Mouse (Mus musculus) frontal cortex, postnatal 25 days (tissue): Measurements from ENCODE around the gene Mrps18b.
A peak's percentile ranks its signal among the peaks of the same experiment; 100 is the strongest.

Experiments used
- DNase-seq, 2 experiments: peaks; one replicate each; pipeline ENCODE4 v3.0.0; 2022; ENCODE audit warnings: low spot score in 2 of 2

Mrps18b gene

DNA sequence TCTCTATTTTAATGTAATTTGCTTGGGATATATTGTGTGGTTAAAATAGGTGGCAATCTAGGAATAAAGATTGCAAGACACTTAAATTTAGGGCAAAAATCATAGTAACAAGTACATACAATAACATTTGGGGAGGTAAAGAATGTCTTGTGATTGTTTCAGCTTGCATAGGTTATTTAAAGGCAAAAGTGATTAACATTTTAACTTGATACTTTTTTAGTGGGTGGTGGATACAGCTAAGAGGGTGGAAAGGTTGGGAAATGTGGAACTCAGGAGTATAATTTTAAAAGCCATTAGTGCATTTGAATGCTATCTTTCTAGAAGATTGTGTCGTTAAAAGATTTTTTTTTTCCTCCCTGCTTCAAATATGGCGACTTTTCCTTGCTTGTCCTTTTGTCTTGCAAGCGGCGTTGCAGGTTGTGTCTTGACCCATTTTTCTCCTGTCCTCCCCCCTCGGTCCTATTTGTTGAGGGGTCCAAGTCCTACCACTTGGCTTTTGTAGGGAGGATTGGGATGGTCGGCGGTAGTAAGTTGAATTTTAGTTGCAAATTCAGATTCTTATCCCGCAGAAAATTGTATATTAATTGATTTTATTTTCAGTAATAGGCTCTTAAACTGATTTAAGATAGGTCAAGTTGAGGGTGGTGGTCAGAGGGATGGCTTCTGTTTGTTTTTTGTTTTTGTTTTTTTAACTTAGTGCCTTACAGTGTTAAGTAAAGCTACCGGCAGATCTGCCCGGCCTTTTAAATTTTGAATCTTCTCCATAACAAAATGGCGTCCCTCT lies 2.3 kb upstream of the Mrps18b start:
- DNase-seq: no peak

DNA sequence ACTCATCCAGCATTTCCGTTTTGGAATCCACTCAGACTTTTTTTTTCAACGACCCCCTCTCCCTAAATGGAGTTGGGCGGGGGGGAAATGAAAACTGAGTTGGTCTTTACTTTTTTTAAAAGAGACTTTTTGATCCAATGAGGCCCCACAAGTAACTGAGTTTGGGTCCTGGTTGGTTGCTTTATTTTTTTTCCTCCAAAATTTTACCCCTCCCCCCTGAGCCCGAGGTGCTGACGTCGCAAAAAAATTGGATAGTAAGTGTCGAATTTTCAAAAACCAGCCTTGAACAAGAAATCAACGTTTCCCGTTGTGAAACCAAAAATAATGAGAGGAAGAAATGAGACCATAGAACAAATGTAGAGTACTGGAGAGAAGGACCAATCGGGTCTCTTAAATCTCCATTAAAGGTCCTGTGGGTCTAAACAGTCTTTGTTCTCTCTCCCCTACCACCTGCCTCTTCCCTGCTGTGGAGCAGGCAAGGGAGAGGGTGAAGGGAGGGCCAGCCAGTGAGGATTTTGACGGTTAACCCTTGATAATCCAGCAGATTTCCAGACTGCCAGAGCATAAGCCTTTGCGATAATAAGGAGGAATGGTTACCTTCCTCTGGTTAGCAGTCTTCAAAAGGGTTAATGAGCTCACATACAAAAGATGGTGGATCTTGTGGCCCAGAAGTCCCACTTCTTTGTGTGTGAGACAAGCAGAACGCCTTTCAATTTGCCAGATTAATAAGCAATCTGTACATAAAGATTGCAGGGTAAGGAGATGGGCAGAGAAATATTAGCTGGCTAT lies 1.5 kb upstream of the Mrps18b start:
- no peak for DNase-seq

DNA sequence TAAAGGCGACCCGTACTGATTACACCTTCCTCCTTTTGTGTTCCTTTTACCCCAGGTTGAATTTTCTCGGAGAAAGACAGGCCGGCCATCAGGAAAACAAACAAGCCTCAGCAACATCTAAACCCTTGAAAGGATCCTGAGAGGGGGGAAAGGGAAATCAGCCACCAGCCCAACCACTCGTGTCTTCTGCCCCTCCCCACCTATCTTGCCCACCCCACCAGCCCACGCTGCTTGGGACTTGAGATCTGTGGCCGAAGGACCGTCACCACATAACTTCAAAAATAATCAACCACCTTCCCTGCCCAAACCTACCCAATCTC lies 914 bp upstream of the Mrps18b start:
- DNase-seq: no peak

DNA sequence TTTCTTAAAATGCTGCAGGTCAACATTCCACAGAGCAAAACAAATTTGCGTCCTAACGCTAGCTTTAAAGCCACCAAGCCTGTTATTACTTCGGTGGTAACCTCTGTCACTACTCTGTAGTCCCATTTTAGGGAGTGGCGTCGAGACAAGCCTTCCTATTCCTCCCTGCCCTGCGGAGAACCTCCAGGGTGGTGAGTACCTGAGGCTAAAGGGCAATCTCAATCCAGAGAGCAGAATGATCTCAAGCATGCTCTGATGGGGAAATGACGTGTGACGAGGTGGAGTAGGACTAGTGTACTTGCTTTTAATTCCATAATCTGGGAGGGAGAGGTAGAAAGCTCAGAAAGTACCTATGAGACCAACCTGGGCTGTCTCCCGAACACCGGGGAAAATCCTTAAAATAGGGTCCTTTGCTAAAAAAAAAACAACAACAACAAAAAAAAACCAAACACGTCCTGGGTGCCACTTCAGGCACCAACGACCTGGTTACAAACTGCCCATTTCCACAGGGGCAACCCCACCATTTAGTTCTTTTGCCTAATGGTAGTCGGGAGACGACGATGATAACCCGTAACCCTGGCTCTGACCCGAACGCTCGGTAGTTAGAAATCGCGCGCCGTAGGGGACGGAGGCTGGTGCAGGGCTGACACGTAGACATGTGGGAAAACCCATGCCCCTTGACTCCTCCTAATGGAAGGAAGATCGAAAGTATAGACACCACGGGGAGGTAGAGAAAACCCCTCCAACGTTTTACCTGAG lies 472 bp downstream of the Mrps18b start:
- no peak for DNase-seq

DNA sequence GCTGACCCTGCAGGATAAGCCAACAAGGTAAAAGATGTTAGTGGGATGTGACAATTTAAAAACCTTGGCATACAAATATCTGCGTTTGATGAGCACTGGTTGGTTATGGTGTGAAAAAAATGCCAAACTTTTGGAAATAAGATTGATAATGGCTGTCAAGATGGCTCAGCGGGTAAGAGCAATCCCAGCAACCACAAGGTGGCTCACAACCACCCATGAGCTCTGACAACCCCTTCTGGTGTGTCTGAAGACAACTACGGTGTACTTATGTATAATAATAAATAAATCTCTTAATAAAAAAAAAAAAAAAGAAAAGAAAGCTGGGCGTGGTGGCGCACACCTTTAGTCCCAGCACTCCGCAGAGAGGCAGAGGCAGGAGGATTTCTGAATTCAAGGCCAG lies 1.2 kb downstream of the Mrps18b start:
- DNase-seq: no peak

DNA sequence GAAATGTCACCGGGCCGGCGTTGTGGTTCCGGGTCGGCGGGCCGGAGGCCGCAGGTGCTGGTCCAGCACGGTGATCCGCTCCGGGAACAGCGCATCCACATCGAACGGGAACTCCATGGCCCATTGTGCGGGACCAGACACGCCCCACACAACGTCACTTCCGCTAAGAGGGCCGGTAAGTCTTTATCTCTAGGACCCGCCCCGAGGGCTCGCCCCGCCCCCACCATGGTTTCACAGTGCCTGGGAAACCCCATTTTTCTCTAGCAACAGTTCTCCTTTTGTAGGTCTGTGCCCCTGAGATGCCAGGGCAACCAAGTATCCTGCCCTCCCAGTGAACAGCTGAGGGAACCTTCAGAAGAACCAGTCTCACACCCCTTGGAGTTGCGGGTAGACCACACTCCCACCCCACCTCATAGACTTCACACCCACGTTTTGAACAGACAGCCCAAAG lies 6.2 kb downstream of the Mrps18b start, which contains the start of gene Atat1:
Gene Atat1 (minus strand): TSS at position 157 of the 451 bp plus-strand sequence.
- peak; percentile 92 to 93 for DNase-seq

DNA sequence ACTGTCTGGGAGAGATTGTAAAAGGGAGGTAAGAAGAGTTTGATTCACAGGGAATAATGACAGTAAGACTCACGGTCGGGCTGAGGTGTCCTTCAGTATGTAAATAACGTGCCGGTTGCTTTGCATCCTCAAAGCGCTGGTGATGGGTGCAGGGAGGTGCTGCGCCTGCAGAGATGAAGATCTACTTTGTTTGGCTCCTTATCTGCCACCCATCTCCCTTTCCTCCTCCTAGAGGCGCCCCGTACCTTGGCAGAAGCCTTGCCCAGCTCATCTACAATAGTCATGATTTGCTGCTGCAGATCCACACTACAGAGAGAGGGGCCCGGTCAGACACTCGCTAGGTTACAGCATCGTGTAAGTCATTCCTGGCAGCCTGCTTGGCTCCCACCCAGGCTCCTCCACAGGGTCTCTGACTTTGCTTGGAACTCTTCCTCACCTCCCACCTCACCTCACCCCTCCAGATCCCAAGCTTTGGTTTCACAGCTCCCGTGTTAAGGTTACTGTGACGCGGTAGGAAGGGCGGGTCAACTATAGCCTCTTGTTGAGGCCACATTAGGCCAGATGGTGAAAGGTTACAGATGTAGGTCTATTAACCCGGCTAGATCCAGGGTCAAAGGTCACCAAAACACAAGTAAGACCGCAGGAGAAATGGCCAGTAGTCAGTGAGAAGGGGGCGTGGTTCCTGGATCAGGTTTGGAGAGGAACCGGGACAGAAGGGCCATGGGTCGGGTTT lies 6.8 kb downstream of the Mrps18b start:
- no peak for DNase-seq

DNA sequence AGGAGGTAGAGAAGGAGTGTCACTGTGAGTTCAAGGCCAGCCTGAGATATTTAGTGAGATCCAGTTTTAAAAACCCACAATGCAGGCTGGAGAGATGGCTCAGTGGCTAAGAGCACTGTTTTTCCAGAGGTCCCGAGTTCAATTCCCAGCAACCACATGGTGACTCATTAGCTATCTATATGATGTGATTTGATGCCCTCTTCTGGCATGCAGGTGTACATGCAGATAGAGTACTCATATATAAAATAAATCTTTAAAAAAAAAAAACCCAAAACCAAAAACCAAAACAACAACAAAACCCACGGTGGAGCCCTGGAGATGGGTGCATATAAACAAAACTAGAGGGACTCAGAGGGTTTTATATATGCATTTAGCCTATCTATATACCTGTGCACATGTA lies 8.6 kb downstream of the Mrps18b start:
- DNase-seq: no peak

DNA sequence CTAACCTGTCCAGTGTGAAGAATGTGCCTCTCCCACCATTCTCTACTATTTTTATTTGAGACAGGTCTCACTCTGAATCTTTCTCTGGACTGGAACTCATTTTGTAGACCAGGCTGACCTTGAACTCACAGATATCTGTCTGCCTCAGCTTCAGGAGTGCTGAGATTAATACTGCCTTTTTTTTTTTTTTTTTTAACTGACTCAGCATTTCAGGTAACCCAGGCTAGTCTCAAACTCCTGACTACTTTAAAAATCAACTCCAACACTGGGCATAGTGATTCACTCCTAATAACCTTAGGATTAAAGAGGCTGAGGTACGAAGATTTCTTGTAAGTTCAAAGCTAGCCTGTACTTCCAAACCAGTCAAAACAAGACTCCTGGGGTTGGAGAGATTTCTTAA lies 10.6 kb downstream of the Mrps18b start:
- DNase-seq: no peak

DNA sequence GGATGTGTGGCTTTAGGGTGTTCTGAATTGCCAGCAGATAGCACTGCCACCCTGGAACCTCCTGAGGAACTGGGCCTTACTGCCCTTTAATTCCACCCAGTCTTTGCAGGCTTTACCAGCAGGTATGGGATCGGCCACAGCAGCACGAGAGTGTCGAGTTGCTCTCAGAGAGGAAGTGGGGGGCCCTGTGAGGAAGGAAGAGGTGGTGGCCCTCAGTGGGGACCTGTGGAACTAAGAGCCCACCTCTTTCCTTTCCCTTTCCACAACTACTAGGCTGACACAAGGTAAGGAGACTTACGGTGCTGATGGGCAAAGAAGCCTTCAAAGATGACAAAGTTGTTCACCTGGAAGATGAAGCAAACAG lies 12.2 kb downstream of the Mrps18b start:
- DNase-seq: no peak

DNA sequence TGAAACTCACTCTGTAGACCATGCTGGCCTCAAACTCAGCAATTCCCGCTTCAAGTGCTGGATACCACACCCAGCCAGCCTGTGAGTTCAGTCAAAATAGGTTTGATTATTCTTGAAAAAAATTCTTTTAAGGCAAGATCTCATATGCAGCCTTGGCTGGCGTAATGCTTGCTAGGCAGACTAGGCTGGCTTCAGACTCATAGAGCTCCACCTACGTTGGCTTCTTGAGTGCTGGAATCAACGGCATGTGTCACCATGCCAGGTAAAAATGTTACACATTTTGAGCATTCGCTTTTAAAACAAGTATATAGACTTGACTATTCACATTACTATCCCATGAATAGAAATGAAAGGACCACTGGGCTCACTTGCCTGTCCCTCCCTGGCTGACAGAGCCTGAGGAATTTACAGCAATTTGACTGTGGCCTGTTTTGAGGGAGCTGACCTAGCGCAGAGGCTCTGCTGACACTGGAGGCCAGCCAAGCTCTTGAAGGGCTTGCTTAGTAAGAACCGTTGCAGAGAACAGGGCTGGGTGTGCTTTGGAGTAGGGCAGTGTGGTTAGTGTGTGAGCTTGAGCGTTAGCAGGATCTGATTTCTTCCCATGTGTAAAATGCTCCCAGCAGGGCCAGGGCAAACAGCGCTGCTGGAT lies 12.7 kb downstream of the Mrps18b start:
- no peak for DNase-seq

DNA sequence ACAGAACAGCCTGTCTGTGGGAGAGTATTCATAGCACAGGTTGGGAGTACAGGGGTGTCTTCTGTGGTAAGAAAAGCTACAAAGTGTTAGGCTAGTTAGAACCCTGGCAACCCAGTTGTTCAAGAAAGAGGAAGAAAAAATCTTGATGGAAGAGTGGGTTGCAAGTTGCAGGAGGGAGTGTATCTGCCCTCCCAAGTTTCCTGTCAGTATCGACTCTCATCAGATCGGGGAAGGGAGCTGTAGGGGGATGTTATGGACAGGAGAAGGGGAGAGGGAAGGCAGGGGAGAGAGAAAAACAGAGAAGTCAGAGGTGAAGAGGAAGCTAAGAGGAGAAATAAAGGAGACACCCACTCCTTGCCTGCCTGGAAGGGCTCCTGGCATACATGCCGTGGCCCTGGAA lies 15.6 kb downstream of the Mrps18b start:
- DNase-seq: no peak

DNA sequence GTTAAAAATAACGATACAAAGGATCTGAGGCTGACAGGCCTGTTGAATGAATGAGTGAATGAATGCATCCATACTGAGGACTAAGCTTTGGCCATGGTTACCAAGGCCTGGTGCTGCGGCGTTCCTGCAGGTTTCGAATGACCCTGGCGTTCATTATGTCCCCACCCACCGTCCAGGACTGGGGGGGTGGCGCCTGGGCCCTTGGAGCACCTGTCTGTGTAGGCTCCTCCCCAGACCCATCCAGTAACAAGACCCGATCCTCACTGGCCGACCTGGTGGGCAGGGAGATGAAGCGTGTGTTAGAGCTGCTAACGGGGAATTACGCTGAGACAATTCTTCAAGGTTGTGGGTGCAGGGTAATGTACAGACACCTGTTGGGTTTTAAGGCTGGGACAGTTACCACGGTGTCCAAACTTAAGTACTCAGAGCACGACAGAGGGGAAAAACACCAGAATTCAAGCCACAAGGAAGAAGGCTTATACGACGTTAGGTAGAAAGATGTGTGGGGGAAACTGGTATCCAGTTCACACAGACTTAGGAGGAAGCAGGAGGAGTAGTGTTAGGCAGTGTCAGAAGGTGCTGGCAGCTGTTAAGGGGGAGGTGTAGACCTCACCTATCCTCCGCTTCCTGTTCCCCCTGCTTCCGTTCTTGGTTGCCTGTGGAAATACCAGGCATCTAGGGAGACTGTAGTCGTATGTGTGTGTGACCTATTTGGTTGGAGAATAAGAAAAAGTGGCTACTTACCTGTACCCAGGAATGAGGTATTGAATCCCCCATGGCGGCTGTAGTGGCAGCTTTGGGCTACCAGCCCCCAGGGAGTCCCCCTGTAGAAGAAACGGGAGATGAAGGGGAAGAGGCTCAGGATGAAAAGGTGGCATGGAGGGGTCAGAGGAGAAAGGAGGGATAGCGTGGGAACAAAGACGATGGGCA lies 18.3 kb downstream of the Mrps18b start:
- DNase-seq: no peak

DNA sequence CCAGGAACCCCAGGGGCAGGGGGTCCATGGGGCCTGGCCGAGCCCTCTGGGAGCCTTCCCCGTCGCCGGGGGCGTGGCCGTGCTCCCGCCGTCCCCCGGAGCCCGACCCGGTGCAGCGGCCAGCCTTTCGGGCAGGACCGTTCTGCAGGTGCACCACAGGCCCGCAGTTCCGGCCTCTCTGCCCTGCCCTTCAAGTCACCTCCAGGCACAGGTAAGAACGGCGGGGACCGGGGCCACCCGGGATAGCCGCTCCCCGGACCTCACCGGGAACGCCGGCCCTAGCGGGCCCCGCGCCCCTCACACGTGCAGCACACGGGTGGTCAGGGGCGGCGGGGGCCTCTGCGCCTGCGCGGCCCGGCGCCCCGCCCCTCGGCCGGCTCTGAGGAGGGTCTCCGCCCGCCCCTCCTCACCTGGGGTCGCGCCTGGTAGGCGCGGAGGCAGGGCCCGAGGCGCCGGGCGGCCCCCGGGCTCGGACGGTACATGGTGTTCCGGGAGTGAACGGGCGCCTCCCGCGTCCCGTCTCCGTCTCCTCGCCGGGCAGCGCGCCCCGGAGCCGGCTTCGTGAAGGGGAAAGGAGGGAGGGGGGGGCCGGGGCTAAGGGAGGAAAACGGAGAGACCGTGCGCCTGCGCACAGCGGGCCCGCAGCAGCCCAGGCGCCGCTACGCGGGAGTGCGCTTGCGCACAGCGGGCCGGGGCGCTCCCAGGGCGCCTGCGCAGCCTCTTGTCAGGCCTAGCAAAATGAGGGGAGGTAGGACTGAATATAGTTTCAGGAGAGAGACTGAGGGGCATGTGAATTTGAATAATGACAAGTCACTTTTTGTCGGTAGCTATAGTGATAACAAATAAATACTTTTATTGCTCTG lies 19.2 kb downstream of the Mrps18b start, which contains the start of gene 2310061I04Rik:
Gene 2310061I04Rik (minus strand): TSS at position 651 of the 863 bp plus-strand sequence.
- peak; percentile 70 to 80 for DNase-seq

DNA sequence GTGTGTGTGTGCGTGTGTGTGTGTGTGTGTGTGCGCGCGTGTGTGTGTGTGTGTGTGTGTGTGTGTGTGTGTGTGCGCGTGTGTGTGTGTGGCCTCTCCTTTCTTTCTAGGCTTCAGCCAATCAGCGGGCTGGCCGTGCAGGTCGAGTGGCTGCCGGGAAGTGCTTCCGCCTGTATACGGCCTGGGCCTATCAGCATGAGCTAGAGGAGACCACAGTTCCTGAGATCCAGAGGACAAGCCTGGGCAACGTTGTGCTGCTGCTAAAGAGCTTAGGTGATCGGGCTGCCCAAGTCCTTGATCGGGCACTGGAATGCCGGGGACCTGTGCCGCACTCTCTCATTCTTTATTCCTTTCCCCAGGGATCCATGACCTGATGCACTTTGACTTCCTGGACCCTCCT lies 28.5 kb downstream of the Mrps18b start:
- no peak for DNase-seq

DNA sequence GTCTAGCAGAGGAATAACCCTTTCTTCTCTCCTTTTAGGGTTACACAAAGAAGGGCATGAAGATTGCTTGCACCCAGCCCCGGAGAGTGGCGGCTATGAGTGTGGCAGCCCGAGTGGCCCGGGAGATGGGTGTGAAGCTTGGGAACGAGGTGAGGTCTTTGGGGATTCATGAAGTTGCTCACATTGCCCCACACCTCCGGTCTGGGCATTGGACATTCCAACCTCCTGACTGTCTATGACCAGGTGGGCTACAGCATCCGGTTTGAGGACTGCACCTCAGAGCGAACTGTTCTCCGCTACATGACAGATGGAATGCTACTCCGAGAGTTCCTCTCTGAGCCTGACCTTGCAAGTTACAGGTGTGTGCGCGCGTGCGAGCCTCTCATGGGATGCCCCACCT lies 32.4 kb downstream of the Mrps18b start:
- no peak for DNase-seq

DNA sequence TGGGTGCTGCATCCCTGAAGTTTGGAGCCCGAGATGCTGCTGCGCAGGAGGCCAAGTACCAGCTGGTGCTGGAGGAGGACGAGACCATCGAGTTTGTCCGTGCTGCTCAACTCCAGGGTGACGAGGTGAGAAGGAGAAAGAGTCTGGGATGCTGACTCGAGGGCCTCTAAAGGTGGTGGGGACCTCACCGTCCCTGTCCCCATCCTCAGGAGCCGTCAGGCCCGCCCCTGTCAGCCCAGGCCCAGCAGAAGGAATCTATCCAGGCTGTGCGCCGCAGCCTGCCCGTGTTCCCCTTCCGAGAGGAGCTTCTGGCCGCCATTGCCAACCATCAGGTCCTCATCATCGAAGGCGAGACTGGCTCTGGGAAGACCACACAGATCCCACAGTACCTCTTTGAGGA lies 33.3 kb downstream of the Mrps18b start:
- DNase-seq: no peak

DNA sequence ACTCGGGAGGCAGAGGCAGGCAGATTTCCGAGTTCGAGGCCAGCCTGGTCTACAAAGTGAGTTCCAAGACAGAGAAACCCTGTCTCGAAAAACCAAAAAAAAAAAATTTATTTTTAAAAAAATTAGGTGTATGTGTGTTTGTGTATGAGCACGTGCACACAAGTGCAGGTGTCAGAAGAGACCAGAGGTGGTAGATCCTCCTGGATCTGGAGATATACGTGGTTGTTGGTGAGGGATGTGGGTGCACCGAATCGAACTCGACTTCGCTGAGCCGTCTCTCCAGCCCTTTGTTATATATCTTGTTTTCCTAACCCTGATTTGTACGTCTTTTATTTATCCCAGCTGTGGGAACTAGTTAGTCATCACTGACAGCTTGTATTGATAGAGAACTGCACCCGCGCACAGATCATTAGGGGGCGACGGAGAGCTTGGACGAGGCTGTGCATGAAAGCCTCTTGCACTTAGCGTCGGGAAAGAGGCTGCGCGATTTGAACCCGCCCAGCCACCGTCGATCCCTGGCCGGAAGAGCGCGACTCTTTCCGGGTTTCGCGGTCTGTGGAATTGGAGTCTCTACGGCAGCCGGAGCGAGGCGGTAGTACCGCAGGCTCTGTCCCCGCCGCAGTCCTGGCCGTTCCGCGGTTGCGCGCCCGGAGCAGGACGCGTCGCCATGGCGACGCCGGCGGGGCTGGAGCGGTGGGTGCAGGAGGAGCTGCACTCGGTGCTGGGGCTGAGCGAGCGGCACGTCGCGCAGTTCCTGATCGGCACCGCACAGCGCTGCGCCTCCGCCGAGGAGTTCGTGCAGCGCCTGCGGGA lies 36.7 kb downstream of the Mrps18b start, which contains the start of gene Dhx16:
Gene Dhx16 (plus strand): TSS at position 575 of the 813 bp plus-strand sequence.
- peak; percentile 89 to 94 for DNase-seq
